Mouse (Mus musculus): ENCODE results near the gene Dctn5. TPM values are rescaled to one million over a fixed set of nuclear protein-coding genes. Genes with fewer than 3 reads are reported as not detected.

Dctn5 gene
- 69.4 and 109 TPM in 2 replicates for polyA plus RNA-seq (2012; rRNA removed)

DNA sequence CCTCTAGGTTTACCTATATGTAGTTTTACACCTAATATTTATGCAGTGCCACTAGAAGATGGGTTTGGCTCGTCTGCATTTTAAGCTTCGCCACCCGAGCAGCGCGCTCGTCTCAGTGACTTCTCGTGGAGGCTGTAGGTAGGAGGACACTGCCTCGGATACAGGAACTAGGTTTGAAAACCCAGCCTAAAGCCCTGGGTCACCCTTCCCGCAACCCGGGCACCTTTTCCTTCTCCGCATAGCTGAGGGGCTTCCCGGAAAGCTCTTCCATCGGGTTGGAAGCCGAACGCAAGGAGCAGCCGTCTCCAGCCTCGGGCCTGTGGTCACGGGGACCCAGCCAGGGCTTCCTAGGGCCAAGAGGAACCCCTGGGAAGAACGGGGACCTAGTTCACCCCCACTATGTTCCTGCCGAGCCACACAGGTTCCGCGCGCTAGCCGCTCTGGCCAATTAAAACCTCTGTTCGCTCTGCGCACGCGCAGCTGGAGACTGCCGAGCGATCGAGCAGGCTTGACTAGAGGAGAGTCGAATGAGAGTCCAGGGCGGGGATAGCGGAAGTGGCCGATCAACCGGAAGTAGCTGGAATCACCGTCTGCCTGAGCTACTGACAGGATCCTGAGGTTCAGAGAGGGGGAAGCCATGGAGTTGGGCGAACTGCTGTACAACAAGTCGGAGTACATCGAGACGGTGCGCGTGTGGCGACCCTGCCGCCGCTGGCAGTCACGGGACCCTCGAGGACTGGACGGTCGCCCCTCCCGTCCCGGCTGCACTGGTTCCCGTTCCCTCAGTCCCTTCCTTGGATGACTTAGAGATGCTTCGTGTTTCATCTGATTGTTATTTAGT, at the start of gene Dctn5, which contains the start of gene Palb2:
TSS of gene Dctn5 (plus strand) at position 545 of the 841 bp plus-strand sequence.
TSS of gene Palb2 (minus strand) at position 489 of the 841 bp plus-strand sequence.

DNA sequence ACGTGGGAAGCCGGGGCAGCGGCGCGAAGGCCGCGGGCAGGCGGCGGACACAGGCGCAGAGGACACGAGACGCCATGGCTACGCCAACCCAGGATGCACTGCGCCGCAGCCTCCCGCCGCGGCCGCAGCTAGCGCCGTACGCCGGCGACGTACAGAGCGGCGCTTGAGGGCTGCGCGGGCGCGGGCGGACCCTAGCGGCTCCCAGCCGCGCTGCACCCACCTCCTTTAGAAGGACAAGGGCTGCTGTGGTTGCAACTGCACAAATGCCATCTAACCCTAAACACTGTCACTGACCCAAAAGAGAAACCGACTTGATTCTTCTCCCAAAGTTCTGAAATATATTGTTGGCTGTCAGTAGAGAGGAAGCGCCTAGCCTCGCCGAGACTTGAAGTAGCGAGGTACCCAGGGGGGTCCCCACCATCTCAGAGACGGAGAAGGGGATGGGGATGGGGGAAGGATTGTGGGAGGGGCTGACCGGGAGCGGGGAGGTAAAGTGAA, 31.0 kb upstream of the Dctn5 start, which contains the start of gene Ndufab1:
TSS of gene Ndufab1 (minus strand) at position 140 of the 498 bp plus-strand sequence.

GRCm38 (mm10) chr7:122158915-122159902, 26.4 kb downstream of the Dctn5 start, which contains the start of gene Plk1:
Plk1 (plus strand) TSS chr7:122159439.

GRCm38 (mm10) chr7:122186043-122186442, 53.2 kb downstream of the Dctn5 start, which contains the start of gene Ern2:
Ern2 (minus strand) TSS chr7:122186207.

Other genes with a start within 250 kb of the Dctn5 start
- 12.3 and 13.8 TPM in 2 replicates for gene Cog7, start 151.3 kb upstream of the Dctn5 start, polyA plus RNA-seq (2012; rRNA removed)
- gene Gga2, start 111.8 kb upstream of the Dctn5 start, polyA plus RNA-seq (2012; rRNA removed): 62.8 and 90.7 TPM in 2 replicates
- 56.3 and 81.8 TPM in 2 replicates for gene Ubfd1, start 65.9 kb upstream of the Dctn5 start, polyA plus RNA-seq (2012; rRNA removed)
- gene Ears2, start 65.8 kb upstream of the Dctn5 start, polyA plus RNA-seq (2012; rRNA removed): 11.9 and 13.1 TPM in 2 replicates
- 114 and 185 TPM in 2 replicates for gene Ndufab1, start 31.2 kb upstream of the Dctn5 start, polyA plus RNA-seq (2012; rRNA removed)
- gene Palb2, start 56 bp upstream of the Dctn5 start, polyA plus RNA-seq (2012; rRNA removed): 15.6 and 18.9 TPM in 2 replicates
- gene Plk1, start 26.4 kb downstream of the Dctn5 start, polyA plus RNA-seq (2012; rRNA removed): 70.2 and 101 TPM in 2 replicates
- 0.08 and 0.12 TPM in 2 replicates for gene Ern2, start 53.2 kb downstream of the Dctn5 start, polyA plus RNA-seq (2012; rRNA removed)
- 0.31 and 0.70 TPM in 2 replicates for gene Chp2, start 86.5 kb downstream of the Dctn5 start, polyA plus RNA-seq (2012; rRNA removed)
- 9.9 and 10.3 TPM in 2 replicates for gene Prkcb, start 155.7 kb downstream of the Dctn5 start, polyA plus RNA-seq (2012; rRNA removed)

Data from central nervous system, embryonic 11.5 days (tissue).